In genomic region chr8:70600473-70601270, GRCm38 (mm10) we compare ENCODE assay signal across 9 mouse cellular contexts. TPM values are rescaled to one million over a fixed set of nuclear protein-coding genes. Genes with fewer than 3 reads are reported as not detected.
DNase-seq lines count a peak whose midpoint lies in the region; ATAC-seq lines count a peak whose summit lies in the region.
"Had no signal": no experiment of that assay in that cellular context is flagged by ENCODE, and none has a peak within 500 bp of the region (broad histone marks: within the 10 kb centered on the region; RNA-seq: fewer than 3 reads in every experiment).

No protein-coding gene starts in this region.

- peak overlapping the region; percentile 94 for H3K27ac ChIP-seq in forebrain, embryonic 12.5 days
- H3K27ac ChIP-seq in intestine, embryonic 14.5 days (ENCODE audit: low read depth), result peak overlapping the region; percentile 65
- H3K27ac ChIP-seq in liver, embryonic 16.5 days (ENCODE audit: low read length), result peak overlapping the region; percentile 48

- peak; percentile 16 for ATAC-seq in forebrain, embryonic 12.5 days (ENCODE audit: low FRiP score)
- ATAC-seq in intestine, embryonic 14.5 days (replicated peaks; ENCODE audit: low FRiP score, low TSS enrichment, low read depth), result no peak
- ATAC-seq in liver, embryonic 16.5 days (ENCODE audit: low read depth), result no peak
- ATAC-seq: Patski had no signal

- 17% methylated on average over 10 of the region's 10 CpGs for WGBS in forebrain, embryonic 12.5 days
- WGBS in intestine, embryonic 14.5 days, result 26% methylated on average over 10 of the region's 10 CpGs
- 41% methylated on average over 10 of the region's 10 CpGs for WGBS in liver, embryonic 16.5 days (ENCODE audit: insufficient replicate concordance)

- DNase-seq in layer of hippocampus, postnatal 10 days (ENCODE audit: low spot score in 2 of 2), result peak; percentile 30 to 52
- no peak for DNase-seq in layer of hippocampus, postnatal 25 days (ENCODE audit: extremely low spot score in 1 of 2, low spot score in 1 of 2)
- no peak for DNase-seq in intestine, embryonic 14.5 days (ENCODE audit: low spot score)
- peak; percentile 63 for DNase-seq in retina, embryonic 14.5 days (ENCODE audit: low spot score)
- DNase-seq in Muller cell, postnatal 12 days (ENCODE audit: inconsistent ontology term), result no peak
- no peak for DNase-seq in adrenal gland, adult 18-20 months (ENCODE audit: low spot score in 2 of 2)

- H3K9me3 ChIP-seq in forebrain, embryonic 12.5 days, result no peaks in the 10 kb centered on the region
- no peaks in the 10 kb centered on the region for H3K9me3 ChIP-seq in intestine, embryonic 14.5 days (ENCODE audit: control insufficient read depth, low read length)
- H3K9me3 ChIP-seq in liver, embryonic 16.5 days (replicated peaks; ENCODE audit: control insufficient read depth, low read length), result no peaks in the 10 kb centered on the region; the same call in 1 of the 2 replicates

- H3K36me3 ChIP-seq in forebrain, embryonic 12.5 days (replicated peaks), result peaks cover 26% of the 10 kb centered on the region
- peaks cover 18% of the 10 kb centered on the region for H3K36me3 ChIP-seq in intestine, embryonic 14.5 days (ENCODE audit: control insufficient read depth, insufficient read depth, low read length)
- H3K36me3 ChIP-seq in liver, embryonic 16.5 days (ENCODE audit: control insufficient read depth, insufficient read depth), result no peaks in the 10 kb centered on the region

- H3K4me3 ChIP-seq in forebrain, embryonic 12.5 days (replicated peaks), result peak overlapping the region; percentile 23
- H3K4me3 ChIP-seq in intestine, embryonic 14.5 days (ENCODE audit: low read depth, low read length), result no peak overlapping the region
- peak overlapping the region; percentile 21; the same call in 1 of the 2 replicates for H3K4me3 ChIP-seq in liver, embryonic 16.5 days (ENCODE audit: low read depth, low read length)

- H3K4me2 ChIP-seq in forebrain, embryonic 12.5 days, result peak overlapping the region; percentile 53
- peak overlapping the region; percentile 43 for H3K4me2 ChIP-seq in intestine, embryonic 14.5 days (ENCODE audit: low read length)
- H3K4me2 ChIP-seq in liver, embryonic 16.5 days (ENCODE audit: low read depth, low read length), result peak overlapping the region; percentile 54

- H3K27me3 ChIP-seq in forebrain, embryonic 12.5 days, result peaks cover 25% of the 10 kb centered on the region
- no peaks in the 10 kb centered on the region for H3K27me3 ChIP-seq in intestine, embryonic 14.5 days (replicated peaks; ENCODE audit: control insufficient read depth, insufficient read depth, low read length)
- H3K27me3 ChIP-seq in liver, embryonic 16.5 days (ENCODE audit: control insufficient read depth, insufficient read depth, low read depth, low read length), result no peaks in the 10 kb centered on the region
- H3K27me3 ChIP-seq: Patski had no signal

- H3K4me1 ChIP-seq in forebrain, embryonic 12.5 days, result peaks cover 76% of the 10 kb centered on the region
- H3K4me1 ChIP-seq in intestine, embryonic 14.5 days (replicated peaks; ENCODE audit: control insufficient read depth, insufficient read depth, low read length), result peaks cover 41% of the 10 kb centered on the region
- peaks cover 26% of the 10 kb centered on the region for H3K4me1 ChIP-seq in liver, embryonic 16.5 days (ENCODE audit: control insufficient read depth, low read depth, low read length)

- peak overlapping the region; percentile 17; the same call in 1 of the 2 replicates for H3K9ac ChIP-seq in forebrain, embryonic 12.5 days
- no peak overlapping the region for H3K9ac ChIP-seq in intestine, embryonic 14.5 days (ENCODE audit: low read length)
- H3K9ac ChIP-seq in liver, embryonic 16.5 days (ENCODE audit: low read depth, low read length), result no peak overlapping the region; the same call in 1 of the 2 replicates

RNA-seq across cellular contexts. Expression of gene Isyna1, which starts 6.5 kb away (rescaled TPM):
- total RNA-seq in layer of hippocampus, postnatal 10 days (2021), result 10 to 100 TPM; 56.5 to 57.8 TPM
- 10 to 100 TPM; 41.5 to 47.0 TPM for total RNA-seq in layer of hippocampus, postnatal 25 days (2021)
- 101 and 107 TPM in 2 replicates for polyA plus RNA-seq in forebrain, embryonic 12.5 days (2016; fragmentation: Nextera tagmentation; extraction: Ambion mirVana)
- 86.8 and 106 TPM in 2 replicates for polyA plus RNA-seq in intestine, embryonic 14.5 days (2014; fragmentation: Nextera tagmentation; extraction: Ambion mirVana)
- 35.0 and 38.0 TPM in 2 replicates for polyA plus RNA-seq in liver, embryonic 16.5 days (2015; fragmentation: Nextera tagmentation; extraction: Ambion mirVana)
- total RNA-seq in adrenal gland, adult 18-20 months (2021), result 100 to 1,000 TPM; 115 to 165 TPM

RNA-seq across cellular contexts. Expression of gene Ssbp4, which starts 8.0 kb away (rescaled TPM):
- total RNA-seq in layer of hippocampus, postnatal 10 days (2021), result 100 to 1,000 TPM; 225 to 240 TPM
- total RNA-seq in layer of hippocampus, postnatal 25 days (2021), result 100 to 1,000 TPM; 285 to 304 TPM
- polyA plus RNA-seq in forebrain, embryonic 12.5 days (2016; fragmentation: Nextera tagmentation; extraction: Ambion mirVana), result 97.4 and 106 TPM in 2 replicates
- 124 and 125 TPM in 2 replicates for polyA plus RNA-seq in intestine, embryonic 14.5 days (2014; fragmentation: Nextera tagmentation; extraction: Ambion mirVana)
- 25.1 and 32.3 TPM in 2 replicates for polyA plus RNA-seq in liver, embryonic 16.5 days (2015; fragmentation: Nextera tagmentation; extraction: Ambion mirVana)
- total RNA-seq in adrenal gland, adult 18-20 months (2021), result 10 to 100 TPM; 78.5 to 86.9 TPM

RNA-seq across cellular contexts. Expression of gene Lrrc25, which starts 15.3 kb away (rescaled TPM):
- 1 to 10 TPM in 1 of 2 experiments, under 1 TPM in 1; 0.96 to 2.3 TPM for total RNA-seq in layer of hippocampus, postnatal 10 days (2021)
- total RNA-seq in layer of hippocampus, postnatal 25 days (2021), result 1 to 10 TPM in 1 of 2 experiments, under 1 TPM in 1; 0.63 to 1.0 TPM
- 0.31 and 0.45 TPM in 2 replicates for polyA plus RNA-seq in forebrain, embryonic 12.5 days (2016; fragmentation: Nextera tagmentation; extraction: Ambion mirVana)
- 1.2 and 2.0 TPM in 2 replicates for polyA plus RNA-seq in intestine, embryonic 14.5 days (2014; fragmentation: Nextera tagmentation; extraction: Ambion mirVana)
- 7.5 and 9.0 TPM in 2 replicates for polyA plus RNA-seq in liver, embryonic 16.5 days (2015; fragmentation: Nextera tagmentation; extraction: Ambion mirVana)
- 1 to 10 TPM; 1.4 to 3.0 TPM for total RNA-seq in adrenal gland, adult 18-20 months (2021)

RNA-seq across cellular contexts. Expression of gene Gdf15, which starts 31.6 kb away (rescaled TPM):
- not detected for total RNA-seq in layer of hippocampus, postnatal 10 days (2021)
- under 1 TPM in 1 of 2 experiments, not detected in 1; 0.26 TPM for total RNA-seq in layer of hippocampus, postnatal 25 days (2021)
- polyA plus RNA-seq in forebrain, embryonic 12.5 days (2016; fragmentation: Nextera tagmentation; extraction: Ambion mirVana), result 0.14 TPM in 1 of 2 replicates, not detected in the other
- polyA plus RNA-seq in intestine, embryonic 14.5 days (2014; fragmentation: Nextera tagmentation; extraction: Ambion mirVana), result 0.55 and 1.1 TPM in 2 replicates
- polyA plus RNA-seq in liver, embryonic 16.5 days (2015; fragmentation: Nextera tagmentation; extraction: Ambion mirVana), result 2.7 and 3.1 TPM in 2 replicates
- total RNA-seq in adrenal gland, adult 18-20 months (2021), result 1 to 10 TPM; 2.2 to 6.4 TPM

RNA-seq across cellular contexts. Expression of gene Pgpep1, which starts 59.5 kb away (rescaled TPM):
- 10 to 100 TPM; 25.8 to 31.9 TPM for total RNA-seq in layer of hippocampus, postnatal 10 days (2021)
- total RNA-seq in layer of hippocampus, postnatal 25 days (2021), result 10 to 100 TPM; 21.1 to 25.1 TPM
- polyA plus RNA-seq in forebrain, embryonic 12.5 days (2016; fragmentation: Nextera tagmentation; extraction: Ambion mirVana), result 69.3 and 70.4 TPM in 2 replicates
- 65.5 and 65.9 TPM in 2 replicates for polyA plus RNA-seq in intestine, embryonic 14.5 days (2014; fragmentation: Nextera tagmentation; extraction: Ambion mirVana)
- 18.9 and 20.5 TPM in 2 replicates for polyA plus RNA-seq in liver, embryonic 16.5 days (2015; fragmentation: Nextera tagmentation; extraction: Ambion mirVana)
- total RNA-seq in adrenal gland, adult 18-20 months (2021), result 100 to 1,000 TPM; 101 to 153 TPM

Comparison
In these comparisons a context has a peak if more than half of its experiments do, and no peak if none do; other contexts are left out.
1. DNase-seq: peak in layer of hippocampus, postnatal 10 days (2 of 2) and retina, embryonic 14.5 days (single experiment); none in layer of hippocampus, postnatal 25 days (0 of 2), intestine, embryonic 14.5 days (single experiment), Muller cell, postnatal 12 days (single experiment) and adrenal gland, adult 18-20 months (0 of 2).
2. Peak in every context shown above with its lines, with median percentiles within 50 percentile points of each other: H3K27ac ChIP-seq and H3K4me2 ChIP-seq.